Mouse (Mus musculus): ENCODE results near the gene Serpina1f. TPM values are rescaled to one million over a fixed set of nuclear protein-coding genes. Genes with fewer than 3 reads are reported as not detected.
"Not testable (repeated sequence)": the region's sequence is repeated elsewhere in the genome, so short reads cannot be mapped to it uniquely, and the experiment has no call there.

The Serpina1f gene
- polyA plus RNA-seq (2012; ENCODE audit: insufficient read depth, insufficient read length, low replicate concordance, missing spikeins), result not detected in 2 replicates

DNA sequence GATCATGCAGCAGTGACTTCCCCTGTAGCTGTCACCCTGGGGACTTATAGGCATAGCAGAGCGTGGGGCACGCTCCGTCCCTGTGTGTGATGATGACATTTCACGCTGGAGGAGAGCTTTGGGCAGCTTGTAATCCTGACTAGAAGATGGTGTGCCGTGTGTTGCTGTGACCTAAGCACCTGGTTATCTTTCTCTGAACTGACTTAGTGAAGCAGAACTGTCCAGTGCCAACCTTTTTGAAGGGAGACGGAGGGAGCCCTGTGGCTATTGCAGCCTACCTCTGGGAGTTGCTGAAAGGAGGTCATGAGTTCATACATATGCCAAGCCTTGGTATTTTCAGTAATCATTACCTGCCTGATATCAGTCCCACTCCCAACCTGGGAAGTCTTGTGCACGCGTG lies at the start of gene Serpina1f:
TSS of gene Serpina1f (minus strand) at position 101 of the 400 bp plus-strand sequence.
- Histone ChIP-seq H3K4me1 (ENCODE audit: control insufficient read depth, insufficient read depth, low read length) (no peaks in the 10 kb centered on the region), H3K27ac (ENCODE audit: insufficient read depth, low read depth, low read length) (no peak within 1 kb of the TSS), H3K4me3 (ENCODE audit: insufficient read depth, low read depth, low read length) (no peak within 1 kb of the TSS)
- no peak for TF ChIP-seq POLR2A (IDR thresholded peaks at IDR 0.05; ENCODE audit: insufficient read depth, low read depth, low read length)
- TF ChIP-seq CTCF (IDR thresholded peaks at IDR 0.05; ENCODE audit: insufficient read depth, low read depth, low read length), result no peak
- 92% methylated on average over 8 of the region's 8 CpGs for WGBS

DNA sequence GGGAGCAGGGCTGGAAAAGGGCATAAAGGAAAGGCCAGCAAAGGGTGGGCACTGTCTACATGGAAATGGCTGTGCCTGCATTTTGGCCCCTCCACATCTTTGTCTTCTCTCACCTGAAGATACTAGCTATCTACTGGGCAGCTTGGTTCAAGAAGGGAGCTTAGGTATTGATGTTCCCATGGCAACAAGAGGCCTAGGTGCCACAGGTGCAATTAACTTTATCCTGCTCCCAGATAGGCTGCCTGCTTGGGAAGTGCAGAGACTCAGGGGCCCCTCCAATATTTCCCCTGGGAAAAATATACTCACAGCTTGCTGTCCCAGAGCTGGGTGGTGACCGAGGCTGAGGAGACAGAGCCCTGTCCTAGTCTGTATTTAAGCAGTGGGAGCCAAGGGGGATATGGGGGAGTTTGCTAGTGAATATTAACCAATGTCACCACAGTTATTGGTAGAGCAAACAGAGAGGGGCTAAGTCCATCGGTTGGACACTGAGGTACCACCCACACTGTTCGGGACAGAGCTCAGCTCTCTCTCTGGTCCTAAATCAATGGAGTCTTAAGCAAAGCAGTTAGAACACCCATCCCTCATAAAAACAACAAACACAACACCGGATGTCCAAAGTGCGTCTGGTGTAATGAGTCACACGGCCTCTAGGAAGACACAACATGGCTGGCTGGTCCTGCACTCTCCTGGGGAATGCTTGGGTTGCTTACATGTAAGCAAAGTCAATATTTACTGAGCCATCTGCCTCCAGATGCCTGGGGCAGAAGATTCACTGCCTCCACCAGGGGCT lies 42.7 kb upstream of the Serpina1f start:
- not testable (repeated sequence) for H3K4me1 ChIP-seq (ENCODE audit: control insufficient read depth, insufficient read depth, low read length); H3K4me3 ChIP-seq (ENCODE audit: insufficient read depth, low read depth, low read length); H3K27ac ChIP-seq (ENCODE audit: insufficient read depth, low read depth, low read length)
- WGBS, result 91% methylated on average over 6 of the region's 6 CpGs

DNA sequence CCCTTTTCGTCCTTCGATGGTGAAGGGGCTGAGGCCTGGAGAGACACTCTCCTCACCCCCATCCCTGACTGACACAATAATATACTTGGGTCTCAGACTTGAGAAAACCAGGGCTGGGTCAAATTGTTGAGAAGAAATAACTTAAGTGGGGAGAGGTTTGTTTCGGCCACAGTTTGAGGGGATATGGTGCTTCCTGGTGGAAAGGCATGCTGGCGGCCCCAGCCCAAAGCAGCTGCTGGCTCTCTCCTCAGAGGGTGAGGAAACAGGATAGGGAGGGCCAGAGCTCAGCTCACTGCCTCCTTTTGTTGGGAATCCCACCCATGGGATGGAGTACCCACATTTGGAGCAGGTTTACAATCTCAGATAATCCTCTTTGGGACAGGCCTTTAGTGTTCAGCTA lies 40.2 kb upstream of the Serpina1f start:
- WGBS, result 81% methylated on average over 4 of the region's 4 CpGs
- H3K27ac ChIP-seq (ENCODE audit: insufficient read depth, low read depth, low read length); H3K4me3 ChIP-seq (ENCODE audit: insufficient read depth, low read depth, low read length); H3K4me1 ChIP-seq (ENCODE audit: control insufficient read depth, insufficient read depth, low read length): not testable (repeated sequence)

DNA sequence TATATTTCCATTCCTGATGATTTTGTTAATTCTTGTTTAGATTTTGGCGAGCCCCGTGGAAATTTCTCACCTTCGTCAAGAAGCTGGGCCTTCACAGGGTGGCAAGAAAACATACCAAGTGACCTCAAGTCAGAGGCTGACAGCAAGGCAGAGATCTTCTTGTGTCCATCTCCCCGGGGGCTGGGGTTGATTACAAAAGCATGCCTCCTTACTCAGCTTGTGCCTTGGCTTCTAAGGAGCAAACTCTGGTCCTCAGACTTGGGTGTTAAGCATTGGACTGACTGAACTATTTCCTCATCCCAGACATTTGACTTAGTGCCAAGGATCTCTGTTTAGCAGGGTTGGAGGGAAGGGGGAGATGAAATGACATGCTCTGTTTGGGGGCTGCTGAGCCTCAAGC lies 39.8 kb upstream of the Serpina1f start:
- WGBS, result 78% methylated on average over 4 of the region's 4 CpGs
- not testable (repeated sequence) for H3K4me1 ChIP-seq (ENCODE audit: control insufficient read depth, insufficient read depth, low read length); H3K27ac ChIP-seq (ENCODE audit: insufficient read depth, low read depth, low read length); H3K4me3 ChIP-seq (ENCODE audit: insufficient read depth, low read depth, low read length)

DNA sequence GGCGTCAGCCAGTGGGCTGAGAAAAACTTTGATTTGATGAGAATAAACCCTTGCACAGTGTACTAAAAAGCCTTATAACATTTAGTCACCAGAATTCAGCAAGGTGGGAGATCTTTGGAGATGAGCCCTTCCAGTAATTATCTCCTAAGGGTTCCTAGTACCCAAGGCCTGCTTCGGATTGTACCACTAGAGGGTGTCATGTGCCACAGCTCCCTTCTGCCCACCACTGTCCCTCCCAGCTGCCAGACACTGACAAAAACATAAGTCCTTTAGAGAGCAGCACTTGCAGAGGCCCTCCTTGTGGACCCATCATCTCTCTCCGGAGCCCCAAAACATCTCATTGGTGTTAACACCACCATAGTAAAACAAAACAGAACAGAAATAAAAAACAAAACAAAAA lies 16.2 kb upstream of the Serpina1f start:
- H3K4me3 ChIP-seq (ENCODE audit: insufficient read depth, low read depth, low read length), result no peak overlapping the region
- no peaks in the 10 kb centered on the region for H3K4me1 ChIP-seq (ENCODE audit: control insufficient read depth, insufficient read depth, low read length)
- no peak overlapping the region for H3K27ac ChIP-seq (ENCODE audit: insufficient read depth, low read depth, low read length)
- 76% methylated on average over 3 of the region's 3 CpGs for WGBS
- TF ChIP-seq CTCF (IDR thresholded peaks at IDR 0.05; ENCODE audit: insufficient read depth, low read depth, low read length), result no peak
- TF ChIP-seq POLR2A (IDR thresholded peaks at IDR 0.05; ENCODE audit: insufficient read depth, low read depth, low read length), result no peak

- TF ChIP-seq CTCF (IDR thresholded peaks at IDR 0.05; ENCODE audit: insufficient read depth, low read depth, low read length), result no peak
- no peak for TF ChIP-seq POLR2A (IDR thresholded peaks at IDR 0.05; ENCODE audit: insufficient read depth, low read depth, low read length)
- WGBS, result 73% methylated on average over 1 of the region's 1 CpGs
- Histone ChIP-seq H3K27ac (ENCODE audit: insufficient read depth, low read depth, low read length) (no peak overlapping the region), H3K4me3 (ENCODE audit: insufficient read depth, low read depth, low read length) (no peak overlapping the region), H3K4me1 (ENCODE audit: control insufficient read depth, insufficient read depth, low read length) (no peaks in the 10 kb centered on the region)
Observed at GRCm38 (mm10) chr12:103710405-103710804, 15.1 kb upstream of the Serpina1f start.

DNA sequence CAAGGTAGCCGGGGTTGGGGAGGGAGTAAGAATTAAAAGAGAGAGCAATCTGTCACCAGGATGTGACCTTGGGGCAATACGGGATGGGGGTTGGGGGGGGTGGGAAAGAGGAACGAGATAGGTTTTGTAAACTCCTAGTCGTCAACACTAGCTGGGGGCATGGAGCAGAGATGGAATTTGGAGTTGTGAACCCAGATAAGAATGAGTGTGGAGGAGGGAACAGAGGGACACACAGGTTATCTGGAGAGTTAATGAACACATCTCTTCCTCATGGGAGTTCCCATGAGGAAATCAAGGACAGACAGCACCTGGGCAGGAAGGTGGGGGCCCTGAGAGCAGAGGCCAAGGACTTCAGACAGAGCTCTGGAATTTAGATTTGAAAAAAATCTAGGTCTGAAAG lies 10.8 kb upstream of the Serpina1f start:
- H3K27ac ChIP-seq (ENCODE audit: insufficient read depth, low read depth, low read length), result no peak overlapping the region
- WGBS, result 87% methylated on average over 4 of the region's 4 CpGs
- no peak overlapping the region for H3K4me3 ChIP-seq (ENCODE audit: insufficient read depth, low read depth, low read length)
- TF ChIP-seq POLR2A (IDR thresholded peaks at IDR 0.05; ENCODE audit: insufficient read depth, low read depth, low read length), result no peak
- TF ChIP-seq CTCF (IDR thresholded peaks at IDR 0.05; ENCODE audit: insufficient read depth, low read depth, low read length), result no peak
- H3K4me1 ChIP-seq (ENCODE audit: control insufficient read depth, insufficient read depth, low read length), result no peaks in the 10 kb centered on the region

DNA sequence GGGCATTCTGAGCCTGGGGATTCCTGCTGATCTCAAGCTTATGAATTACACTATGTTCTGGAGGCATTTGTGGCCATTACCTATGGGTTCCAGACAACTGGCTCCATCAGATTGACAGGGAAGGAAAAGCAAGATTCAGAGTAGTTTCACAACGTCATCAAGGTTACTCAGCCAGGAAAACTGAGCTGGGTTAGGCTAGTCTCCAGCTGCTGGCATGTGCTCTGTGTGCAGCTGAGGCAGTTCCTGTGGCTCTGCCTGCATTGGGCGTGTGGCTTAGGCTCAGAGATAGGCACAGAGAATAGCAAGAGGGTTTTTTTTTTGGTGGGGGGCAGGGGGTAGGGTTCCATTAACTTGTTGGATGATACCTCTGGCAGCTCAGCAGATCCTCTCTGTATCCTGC lies 10.2 kb upstream of the Serpina1f start:
- 63% methylated on average over 2 of the region's 2 CpGs for WGBS

DNA sequence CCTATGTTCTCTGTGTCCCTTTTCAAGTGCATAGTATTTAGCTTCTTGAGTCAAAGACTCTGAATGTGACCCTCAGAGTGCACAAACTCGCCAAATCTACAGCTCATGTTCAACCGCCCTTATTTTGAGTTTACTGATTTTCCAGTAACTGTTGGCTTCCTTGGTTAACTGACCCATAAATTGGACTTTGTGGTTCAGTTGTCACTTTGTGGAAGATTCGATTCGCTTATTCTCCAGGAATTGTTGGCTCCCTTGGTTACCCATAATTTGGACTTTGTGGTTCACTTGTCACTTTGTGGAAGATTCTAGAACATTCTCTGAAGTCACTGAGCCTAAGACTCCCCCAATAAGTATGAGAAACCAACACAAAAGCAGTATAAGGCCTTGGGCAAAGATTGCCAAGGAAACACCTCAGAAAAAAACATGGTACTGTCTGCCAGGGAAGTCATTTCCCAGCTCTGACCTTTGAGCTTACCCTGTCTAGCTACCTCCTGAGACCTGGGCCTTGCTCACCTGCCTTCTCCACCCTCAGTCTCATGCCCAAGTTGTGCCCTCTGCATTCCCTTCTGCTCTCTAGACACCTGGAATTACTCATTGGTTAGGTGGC lies 4.9 kb upstream of the Serpina1f start:
- Histone ChIP-seq H3K4me1 (ENCODE audit: control insufficient read depth, insufficient read depth, low read length) (no peaks in the 10 kb centered on the region), H3K27ac (ENCODE audit: insufficient read depth, low read depth, low read length) (no peak overlapping the region), H3K4me3 (ENCODE audit: insufficient read depth, low read depth, low read length) (no peak overlapping the region)
- 86% methylated on average over 4 of the region's 4 CpGs for WGBS
- no peak for TF ChIP-seq POLR2A (IDR thresholded peaks at IDR 0.05; ENCODE audit: insufficient read depth, low read depth, low read length)
- no peak for TF ChIP-seq CTCF (IDR thresholded peaks at IDR 0.05; ENCODE audit: insufficient read depth, low read depth, low read length)

More for the DNA sequence above, 10.2 kb upstream of the Serpina1f start:
- no peak for TF ChIP-seq CTCF (IDR thresholded peaks at IDR 0.05; ENCODE audit: insufficient read depth, low read depth, low read length)
- TF ChIP-seq POLR2A (IDR thresholded peaks at IDR 0.05; ENCODE audit: insufficient read depth, low read depth, low read length), result no peak
- Histone ChIP-seq H3K4me1 (ENCODE audit: control insufficient read depth, insufficient read depth, low read length) (no peaks in the 10 kb centered on the region), H3K4me3 (ENCODE audit: insufficient read depth, low read depth, low read length) (no peak overlapping the region), H3K27ac (ENCODE audit: insufficient read depth, low read depth, low read length) (no peak overlapping the region)

Data from olfactory bulb, adult 2 months (tissue).